Mouse (Mus musculus): ENCODE results near the gene Tspan5.

GRCm38 (mm10) chr3:138728840-138729239 is 13.2 kb upstream of the Tspan5 start:
- TF ChIP-seq CTCF (IDR thresholded peaks at IDR 0.05; ENCODE audit: borderline replicate concordance, insufficient read depth, low read length): no peak
- no peak for TF ChIP-seq POLR2A (IDR thresholded peaks at IDR 0.05; ENCODE audit: low read depth, low read length)
